Mouse (Mus musculus) spleen, adult 2 months (tissue): ENCODE results near the gene Gm6902.
"Not testable (repeated sequence)": the region's sequence is repeated elsewhere in the genome, so short reads cannot be mapped to it uniquely, and the experiment has no call there.

Experiments
- CTCF ChIP-seq: fragments of 200-500 bp; IDR thresholded peaks from 2 replicates; pipeline ENCODE4 v1.5.1; 2011; ENCODE audit warnings: mild to moderate bottlenecking, inconsistent platforms; ENCODE audit not compliant: insufficient read depth, insufficient read length, insufficient replicate concordance; ENCODE audit errors: extremely low read depth
- POLR2A ChIP-seq: fragments of 200-500 bp; IDR thresholded peaks from 2 replicates; pipeline ENCODE4 v1.6.1; 2011; ENCODE audit warnings: low read depth, low read length, inconsistent platforms

DNA sequence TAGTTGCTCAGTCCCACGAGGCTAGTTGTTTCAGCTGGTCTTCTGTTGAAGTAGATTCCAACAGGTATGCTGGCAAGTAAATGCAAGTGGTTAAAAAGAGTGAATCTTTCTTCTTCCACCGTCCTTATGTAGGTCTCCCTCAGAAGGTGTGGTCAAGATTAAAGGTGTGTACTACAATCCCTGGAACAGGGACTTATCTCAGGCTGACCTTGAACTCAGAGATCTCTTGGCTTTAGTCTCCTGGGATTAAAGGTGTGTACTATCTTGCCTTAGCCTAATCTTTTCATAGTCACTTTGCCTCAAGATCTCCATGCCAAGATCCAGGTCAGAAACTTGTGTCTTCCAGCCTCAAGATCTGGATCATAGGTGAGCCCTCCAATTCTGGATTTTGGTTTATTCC lies at the start of gene Gm6902:
- TF ChIP-seq CTCF, POLR2A: not testable (repeated sequence)
